Mouse (Mus musculus) neural tube, embryonic 10.5 days (tissue): Measurements from ENCODE around the gene Mlxip.

Experiments
- DNase-seq: peaks from one replicate; pipeline ENCODE4 v3.0.0-alpha.2; 2017; ENCODE audit warnings: low spot score; ENCODE audit errors: extremely low spot score

Mlxip gene

GRCm38 (mm10) chr5:123394303-123394956 lies at the start of gene Mlxip:
Gene Mlxip, plus strand, starts transcription at chr5:123394798.
- peak; percentile 96 for DNase-seq

GRCm38 (mm10) chr5:123344963-123345852 lies 49.4 kb upstream of the Mlxip start:
- DNase-seq: peak; percentile 77

- DNase-seq: peak; percentile 75
These were observed 48.5 kb upstream of the Mlxip start for GRCm38 (mm10) chr5:123345853-123346654.

GRCm38 (mm10) chr5:123346701-123347270 lies 47.8 kb upstream of the Mlxip start:
- no peak for DNase-seq

- DNase-seq: no peak
These were observed 46.6 kb upstream of the Mlxip start for GRCm38 (mm10) chr5:123347985-123348384.

- no peak for DNase-seq
These were observed 44.2 kb upstream of the Mlxip start for GRCm38 (mm10) chr5:123350386-123350785.

- no peak for DNase-seq
These were observed 38.7 kb upstream of the Mlxip start for GRCm38 (mm10) chr5:123355918-123356317.

GRCm38 (mm10) chr5:123357253-123357652 lies 37.3 kb upstream of the Mlxip start:
- no peak for DNase-seq

- DNase-seq: no peak
These were observed 35.2 kb upstream of the Mlxip start for GRCm38 (mm10) chr5:123359431-123359830.

- DNase-seq: no peak
These were observed 31.7 kb upstream of the Mlxip start for GRCm38 (mm10) chr5:123362911-123363310.

GRCm38 (mm10) chr5:123364302-123364971 lies 30.2 kb upstream of the Mlxip start:
- no peak for DNase-seq

- peak; percentile 58 for DNase-seq
These were observed 25.6 kb upstream of the Mlxip start for GRCm38 (mm10) chr5:123368869-123369488.

- DNase-seq: no peak
These were observed 24.5 kb upstream of the Mlxip start for GRCm38 (mm10) chr5:123370049-123370448.

GRCm38 (mm10) chr5:123375262-123375661 lies 19.3 kb upstream of the Mlxip start:
- no peak for DNase-seq

GRCm38 (mm10) chr5:123375793-123376452 lies 18.7 kb upstream of the Mlxip start:
- no peak for DNase-seq

- no peak for DNase-seq
These were observed 18.0 kb upstream of the Mlxip start for GRCm38 (mm10) chr5:123376569-123376968.

- peak; percentile 72 for DNase-seq
These were observed 17.3 kb upstream of the Mlxip start for GRCm38 (mm10) chr5:123377120-123377955.

GRCm38 (mm10) chr5:123378712-123379111 lies 15.9 kb upstream of the Mlxip start:
- DNase-seq: no peak

GRCm38 (mm10) chr5:123379504-123379931 lies 15.1 kb upstream of the Mlxip start:
- no peak for DNase-seq
